Mouse (Mus musculus): Measurements from ENCODE around the gene 5730409E04Rik.
A peak's percentile ranks its signal among the peaks of the same experiment; 100 is the strongest.

Gene 5730409E04Rik

GRCm38 (mm10) chr4:126609606-126610181 is at the start of gene 5730409E04Rik:
TSS of gene 5730409E04Rik (plus strand) at chr4:126609818.
- DNase-seq (ENCODE audit: low spot score in 2 of 2): peak; percentile 83 to 86

GRCm38 (mm10) chr4:126563798-126564197 is 45.8 kb upstream of the 5730409E04Rik start:
- DNase-seq (ENCODE audit: low spot score in 2 of 2): no peak

- no peak for DNase-seq (ENCODE audit: low spot score in 2 of 2)
Measured at GRCm38 (mm10) chr4:126567243-126567642, 42.4 kb upstream of the 5730409E04Rik start.

GRCm38 (mm10) chr4:126569783-126570182 is 39.8 kb upstream of the 5730409E04Rik start:
- no peak for DNase-seq (ENCODE audit: low spot score in 2 of 2)

GRCm38 (mm10) chr4:126576281-126576680 is 33.3 kb upstream of the 5730409E04Rik start:
- peak; percentile 21 to 60 for DNase-seq (ENCODE audit: low spot score in 2 of 2)

GRCm38 (mm10) chr4:126577920-126578319 is 31.7 kb upstream of the 5730409E04Rik start:
- DNase-seq (ENCODE audit: low spot score in 2 of 2): no peak

GRCm38 (mm10) chr4:126579077-126579476 is 30.5 kb upstream of the 5730409E04Rik start:
- DNase-seq (ENCODE audit: low spot score in 2 of 2): no peak

GRCm38 (mm10) chr4:126585739-126586138 is 23.9 kb upstream of the 5730409E04Rik start:
- DNase-seq (ENCODE audit: low spot score in 2 of 2): no peak

- no peak for DNase-seq (ENCODE audit: low spot score in 2 of 2)
Measured at GRCm38 (mm10) chr4:126592039-126592438, 17.6 kb upstream of the 5730409E04Rik start.

- DNase-seq (ENCODE audit: low spot score in 2 of 2): peak in 1 of 2 experiments; percentile 55
Measured at GRCm38 (mm10) chr4:126599971-126600754, 9.5 kb upstream of the 5730409E04Rik start.

- DNase-seq (ENCODE audit: low spot score in 2 of 2): no peak
Measured at GRCm38 (mm10) chr4:126601597-126602444, 7.8 kb upstream of the 5730409E04Rik start.

- DNase-seq (ENCODE audit: low spot score in 2 of 2): no peak
Measured at GRCm38 (mm10) chr4:126602445-126602762, 7.2 kb upstream of the 5730409E04Rik start.

- no peak for DNase-seq (ENCODE audit: low spot score in 2 of 2)
Measured at GRCm38 (mm10) chr4:126604141-126604540, 5.5 kb upstream of the 5730409E04Rik start.

GRCm38 (mm10) chr4:126605751-126606150 is 3.9 kb upstream of the 5730409E04Rik start:
- DNase-seq (ENCODE audit: low spot score in 2 of 2): no peak

- no peak for DNase-seq (ENCODE audit: low spot score in 2 of 2)
Measured at GRCm38 (mm10) chr4:126611991-126612390, 2.4 kb downstream of the 5730409E04Rik start.

- no peak for DNase-seq (ENCODE audit: low spot score in 2 of 2)
Measured at GRCm38 (mm10) chr4:126616312-126616711, 6.7 kb downstream of the 5730409E04Rik start.

- DNase-seq (ENCODE audit: low spot score in 2 of 2): no peak
Measured at GRCm38 (mm10) chr4:126619691-126620330, 10.2 kb downstream of the 5730409E04Rik start.

GRCm38 (mm10) chr4:126620349-126620874 is 10.8 kb downstream of the 5730409E04Rik start:
- DNase-seq (ENCODE audit: low spot score in 2 of 2): no peak

GRCm38 (mm10) chr4:126627021-126627681 is 17.5 kb downstream of the 5730409E04Rik start:
- no peak for DNase-seq (ENCODE audit: low spot score in 2 of 2)

- no peak for DNase-seq (ENCODE audit: low spot score in 2 of 2)
Measured at GRCm38 (mm10) chr4:126631922-126632321, 22.3 kb downstream of the 5730409E04Rik start.

- DNase-seq (ENCODE audit: low spot score in 2 of 2): no peak
Measured at GRCm38 (mm10) chr4:126632668-126633067, 23.1 kb downstream of the 5730409E04Rik start.

Data from frontal cortex, postnatal 36 days (tissue).